Mouse (Mus musculus): ENCODE measurements around the gene Rasl10a. TPM values are rescaled to one million over a fixed set of nuclear protein-coding genes. Genes with fewer than 3 reads are reported as not detected.
"Not testable (repeated sequence)": the region's sequence is repeated elsewhere in the genome, so short reads cannot be mapped to it uniquely, and the experiment has no call there.

Gene Rasl10a
- polyA plus RNA-seq, 1 experiment = 79.5 TPM

- no peak for DNase-seq (ENCODE audit: extremely low spot score in 1 of 2, low spot score in 1 of 2)
Measured at GRCm38 (mm10) chr11:5068126-5068971, 10.4 kb downstream of the Rasl10a start.

GRCm38 (mm10) chr11:5074882-5075281, 17.0 kb downstream of the Rasl10a start:
- DNase-seq (ENCODE audit: extremely low spot score in 1 of 2, low spot score in 1 of 2) = peak in 1 of 2 experiments; percentile 48

- no peak for DNase-seq (ENCODE audit: extremely low spot score in 1 of 2, low spot score in 1 of 2)
Measured at GRCm38 (mm10) chr11:5075760-5076159, 17.8 kb downstream of the Rasl10a start.

DNA sequence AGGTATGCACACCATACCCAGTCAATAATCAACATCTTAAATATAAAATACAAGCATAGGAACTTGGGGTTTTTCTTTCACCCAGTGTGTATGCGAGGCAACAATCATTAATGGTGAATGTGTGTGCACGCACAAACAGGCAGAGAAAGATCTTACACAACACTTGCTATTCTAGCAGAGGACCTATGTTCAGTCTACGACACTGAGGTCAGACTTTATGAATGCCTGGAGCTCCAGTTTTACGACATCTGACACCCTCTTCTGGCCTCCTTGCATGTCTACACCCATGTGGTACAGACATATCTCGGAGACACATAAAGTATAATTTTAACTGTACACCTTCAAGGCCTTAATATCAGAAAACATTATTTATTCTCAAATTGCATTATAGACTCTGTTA, 18.9 kb downstream of the Rasl10a start:
- not testable (repeated sequence) for DNase-seq (ENCODE audit: extremely low spot score in 1 of 2, low spot score in 1 of 2)

- no peak for DNase-seq (ENCODE audit: extremely low spot score in 1 of 2, low spot score in 1 of 2)
Measured at GRCm38 (mm10) chr11:5089147-5089546, 31.2 kb downstream of the Rasl10a start.

DNA sequence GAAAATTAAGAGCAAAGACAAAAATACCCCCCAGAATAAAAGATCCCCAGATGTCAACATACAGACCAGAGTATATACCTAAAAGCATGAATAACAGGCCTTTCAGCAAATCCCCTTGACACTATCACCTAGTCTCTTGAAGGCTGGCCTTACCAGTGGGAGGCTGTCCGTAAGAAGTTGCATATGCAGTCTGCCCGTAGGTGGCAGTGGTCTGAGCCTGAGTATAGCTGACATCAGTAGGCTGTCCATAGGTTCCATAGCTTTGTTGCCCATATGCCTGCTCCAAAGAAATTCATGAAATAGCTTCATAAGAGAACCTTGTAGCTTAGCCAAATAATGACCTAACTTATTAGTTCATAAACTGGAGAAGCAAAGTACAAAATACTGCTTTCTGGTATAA, 33.8 kb downstream of the Rasl10a start:
- no peak for DNase-seq (ENCODE audit: extremely low spot score in 1 of 2, low spot score in 1 of 2)

DNA sequence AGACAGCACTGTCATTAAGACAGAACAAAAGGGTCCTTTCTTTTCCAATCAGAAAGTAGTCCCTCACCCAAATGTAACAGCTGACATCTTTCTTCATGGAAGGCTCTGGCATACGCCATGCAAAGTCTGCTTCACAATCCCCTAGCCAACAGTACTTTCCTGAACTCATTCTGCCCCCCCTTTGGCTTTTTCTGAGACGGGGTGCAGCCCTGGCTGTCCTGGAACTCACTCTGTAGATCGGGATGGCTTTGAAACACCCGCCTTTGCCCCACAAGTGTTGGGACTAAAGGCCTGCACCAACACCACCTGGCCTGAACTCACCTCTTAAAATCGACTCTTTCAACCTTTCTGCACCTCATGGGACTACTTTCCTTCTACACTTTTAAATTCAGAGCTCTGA, 37.9 kb downstream of the Rasl10a start:
- no peak for DNase-seq (ENCODE audit: extremely low spot score in 1 of 2, low spot score in 1 of 2)

GRCm38 (mm10) chr11:5096480-5097020, 38.6 kb downstream of the Rasl10a start:
- no peak for DNase-seq (ENCODE audit: extremely low spot score in 1 of 2, low spot score in 1 of 2)

GRCm38 (mm10) chr11:5098035-5098735, 40.3 kb downstream of the Rasl10a start:
- peak; percentile 48 to 75 for DNase-seq (ENCODE audit: extremely low spot score in 1 of 2, low spot score in 1 of 2)

GRCm38 (mm10) chr11:5098736-5099542, 41.0 kb downstream of the Rasl10a start, which contains the start of the genes Rhbdd3 and Ewsr1:
Gene Rhbdd3, plus strand, starts transcription at chr11:5098926.
Gene Ewsr1, minus strand, starts transcription at chr11:5099266.
- DNase-seq (ENCODE audit: extremely low spot score in 1 of 2, low spot score in 1 of 2) = peak; percentile 88 to 98

GRCm38 (mm10) chr11:5099576-5100183, 41.8 kb downstream of the Rasl10a start:
- peak; percentile 55 to 84 for DNase-seq (ENCODE audit: extremely low spot score in 1 of 2, low spot score in 1 of 2)

- no peak for DNase-seq (ENCODE audit: extremely low spot score in 1 of 2, low spot score in 1 of 2)
Measured at GRCm38 (mm10) chr11:5100283-5100682, 42.4 kb downstream of the Rasl10a start.

GRCm38 (mm10) chr11:5100801-5101200, 42.9 kb downstream of the Rasl10a start:
- DNase-seq (ENCODE audit: extremely low spot score in 1 of 2, low spot score in 1 of 2) = no peak

- no peak for DNase-seq (ENCODE audit: extremely low spot score in 1 of 2, low spot score in 1 of 2)
Measured at GRCm38 (mm10) chr11:5101641-5102040, 43.7 kb downstream of the Rasl10a start.

GRCm38 (mm10) chr11:5102384-5102783, 44.5 kb downstream of the Rasl10a start:
- DNase-seq (ENCODE audit: extremely low spot score in 1 of 2, low spot score in 1 of 2) = no peak

DNA sequence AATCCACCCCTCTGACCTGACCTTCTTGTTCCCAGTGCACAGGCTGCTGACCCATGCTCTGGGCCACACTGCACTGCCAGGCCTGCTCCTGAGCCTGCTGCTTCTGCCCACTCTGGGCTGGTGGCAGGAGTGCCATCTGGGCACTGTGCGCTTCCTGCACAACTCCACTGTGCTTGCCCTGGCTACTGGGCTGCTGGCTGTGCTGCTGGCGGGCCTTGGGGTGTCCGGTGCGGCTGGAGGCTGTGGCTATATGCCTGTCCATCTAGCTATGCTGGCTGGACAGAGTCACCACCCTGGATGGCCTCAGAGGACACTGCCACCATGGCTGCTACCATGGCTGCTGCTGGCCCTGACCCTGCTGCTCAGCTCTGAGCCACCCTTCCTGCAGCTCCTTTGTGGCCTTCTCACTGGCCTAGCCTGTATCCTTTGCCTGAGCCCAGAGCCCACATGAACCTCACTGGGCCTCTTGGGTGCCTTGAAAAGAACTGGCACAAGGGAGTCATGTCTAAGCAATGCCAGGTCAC, 46.1 kb downstream of the Rasl10a start:
- DNase-seq (ENCODE audit: extremely low spot score in 1 of 2, low spot score in 1 of 2) = no peak

- no peak for DNase-seq (ENCODE audit: extremely low spot score in 1 of 2, low spot score in 1 of 2)
Measured at GRCm38 (mm10) chr11:5109441-5109840, 51.5 kb downstream of the Rasl10a start.
